Mouse (Mus musculus) liver, embryonic 15.5 days (tissue): Measurements from ENCODE around the gene Ccdc88c. TPM values are rescaled to one million over a fixed set of nuclear protein-coding genes. Genes with fewer than 3 reads are reported as not detected.

Experiments
- ATAC-seq: fragments of 200-750 bp; cut with Nextera tagmentation; 2 replicates; pipeline ENCODE4 v1.8.0; 2017; ENCODE audit warnings: moderate number of reproducible peaks, mild to moderate bottlenecking, moderate library complexity; ENCODE audit not compliant: insufficient read depth
- H3K27ac ChIP-seq: fragments of 300-500 bp; sonication (generic); replicated peaks from 2 replicates; pipeline ENCODE4 v1.5.1; 2015; ENCODE audit warnings: mild to moderate bottlenecking, inconsistent platforms
- H3K27me3 ChIP-seq: fragments of 300-500 bp; sonication (generic); 2 replicates; pipeline ENCODE4 v1.6.1; 2015; ENCODE audit warnings: mild to moderate bottlenecking, inconsistent platforms
- H3K36me3 ChIP-seq: fragments of 300-500 bp; sonication (generic); replicated peaks from 2 replicates; pipeline ENCODE4 v1.6.1; 2015; ENCODE audit warnings: moderate library complexity, mild to moderate bottlenecking, inconsistent platforms
- H3K4me1 ChIP-seq: fragments of 300-500 bp; sonication (generic); replicated peaks from 2 replicates; pipeline ENCODE4 v1.6.1; 2015; ENCODE audit warnings: inconsistent platforms
- H3K4me2 ChIP-seq: fragments of 300-500 bp; sonication (generic); 2 replicates; pipeline ENCODE4 v1.6.1; 2015; ENCODE audit warnings: moderate library complexity, mild to moderate bottlenecking, inconsistent platforms
- H3K4me3 ChIP-seq: fragments of 300-500 bp; sonication (generic); replicated peaks from 2 replicates; pipeline ENCODE4 v1.5.1; 2015; ENCODE audit warnings: mild to moderate bottlenecking, inconsistent platforms
- H3K9ac ChIP-seq: fragments of 300-500 bp; sonication (generic); 2 replicates; pipeline ENCODE4 v1.6.1; 2015; ENCODE audit warnings: moderate library complexity, mild to moderate bottlenecking, inconsistent platforms
- H3K9me3 ChIP-seq: fragments of 300-500 bp; sonication (generic); replicated peaks from 2 replicates; pipeline ENCODE4 v1.6.1; 2016; ENCODE audit warnings: inconsistent platforms
- WGBS: fragments of 180-500 bp; shearing (Covaris S2); methylation state at CpG from one replicate; pipeline ENCODE4 v1.1.7; 2015; ENCODE audit warnings: mixed read lengths; ENCODE audit not compliant: insufficient replicate concordance; 5-methylcytosine and 5-hydroxymethylcytosine counted together
- polyA plus RNA-seq: library from polyadenylated mRNA; unstranded; fragments of >200 nt; fragmentation: Nextera tagmentation; extraction: Ambion mirVana; gene quantifications from 2 replicates; pipeline ENCODE4 v1.2.1, GENCODE M21; 2015

Ccdc88c gene
- polyA plus RNA-seq, 1 experiment from 2014 or later = 5.5 TPM

GRCm38 (mm10) chr12:100897736-100898650, 130.9 kb downstream of the Ccdc88c start:
- no peak overlapping the region for H3K9ac ChIP-seq
- H3K36me3 ChIP-seq = no peaks in the 10 kb centered on the region
- no peak overlapping the region for H3K4me2 ChIP-seq
- H3K4me1 ChIP-seq = no peaks in the 10 kb centered on the region
- no peak overlapping the region for H3K4me3 ChIP-seq
- ATAC-seq = no peak
- WGBS = 32% methylated on average over 12 of the region's 12 CpGs
- H3K27ac ChIP-seq = no peak overlapping the region
- H3K9me3 ChIP-seq = no peaks in the 10 kb centered on the region
- peaks cover 60% of the 10 kb centered on the region for H3K27me3 ChIP-seq

- H3K9me3 ChIP-seq = no peaks in the 10 kb centered on the region
- 24% methylated on average over 3 of the region's 3 CpGs for WGBS
- ATAC-seq = no peak
- no peak overlapping the region for H3K27ac ChIP-seq
- H3K4me2 ChIP-seq = no peak overlapping the region
- H3K4me1 ChIP-seq = no peaks in the 10 kb centered on the region
- H3K27me3 ChIP-seq = peaks cover 55% of the 10 kb centered on the region
- H3K36me3 ChIP-seq = no peaks in the 10 kb centered on the region
- no peak overlapping the region for H3K4me3 ChIP-seq
- H3K9ac ChIP-seq = no peak overlapping the region
Observed at GRCm38 (mm10) chr12:100896661-100897060, 132.2 kb downstream of the Ccdc88c start.

- no peak for ATAC-seq
Observed at GRCm38 (mm10) chr12:100895504-100895903, 133.4 kb downstream of the Ccdc88c start.

GRCm38 (mm10) chr12:100890548-100890947, 138.3 kb downstream of the Ccdc88c start:
- Histone ChIP-seq H3K4me2 (no peak overlapping the region), H3K4me1 (no peaks in the 10 kb centered on the region), H3K4me3 (no peak overlapping the region), H3K36me3 (no peaks in the 10 kb centered on the region), H3K27ac (no peak overlapping the region), H3K9ac (no peak overlapping the region), H3K27me3 (peaks cover 4% of the 10 kb centered on the region; the same call in 1 of the 2 replicates), H3K9me3 (no peaks in the 10 kb centered on the region)
- ATAC-seq = no peak
- WGBS = 39% methylated on average over 3 of the region's 3 CpGs

More at GRCm38 (mm10) chr12:100895504-100895903, 133.4 kb downstream of the Ccdc88c start:
- H3K27me3 ChIP-seq = peaks cover 43% of the 10 kb centered on the region
- H3K9ac ChIP-seq = no peak overlapping the region
- H3K36me3 ChIP-seq = no peaks in the 10 kb centered on the region
- WGBS = 0% methylated on average over 2 of the region's 2 CpGs
- H3K27ac ChIP-seq = no peak overlapping the region
- no peaks in the 10 kb centered on the region for H3K9me3 ChIP-seq
- no peak overlapping the region for H3K4me3 ChIP-seq
- no peaks in the 10 kb centered on the region for H3K4me1 ChIP-seq
- no peak overlapping the region for H3K4me2 ChIP-seq

- H3K9me3 ChIP-seq = no peaks in the 10 kb centered on the region
- ATAC-seq = no peak
- H3K36me3 ChIP-seq = no peaks in the 10 kb centered on the region
- H3K27ac ChIP-seq = no peak overlapping the region
- H3K4me3 ChIP-seq = no peak overlapping the region
- H3K9ac ChIP-seq = no peak overlapping the region
- no peak overlapping the region for H3K4me2 ChIP-seq
- peaks cover 4% of the 10 kb centered on the region; the same call in 1 of the 2 replicates for H3K27me3 ChIP-seq
- H3K4me1 ChIP-seq = no peaks in the 10 kb centered on the region
- 29% methylated on average over 12 of the region's 12 CpGs for WGBS
Observed at GRCm38 (mm10) chr12:100887801-100888258, 141.0 kb downstream of the Ccdc88c start.

GRCm38 (mm10) chr12:100886877-100887276, 142.0 kb downstream of the Ccdc88c start:
- no peak overlapping the region for H3K4me3 ChIP-seq
- H3K36me3 ChIP-seq = no peaks in the 10 kb centered on the region
- no peaks in the 10 kb centered on the region for H3K4me1 ChIP-seq
- no peak overlapping the region for H3K27ac ChIP-seq
- peaks cover 4% of the 10 kb centered on the region; the same call in 1 of the 2 replicates for H3K27me3 ChIP-seq
- H3K9me3 ChIP-seq = no peaks in the 10 kb centered on the region
- no peak overlapping the region for H3K4me2 ChIP-seq
- WGBS = 62% methylated on average over 4 of the region's 4 CpGs
- no peak for ATAC-seq
- H3K9ac ChIP-seq = no peak overlapping the region

- Histone ChIP-seq H3K9me3 (no peaks in the 10 kb centered on the region), H3K27me3 (peaks cover 4% of the 10 kb centered on the region; the same call in 1 of the 2 replicates), H3K4me3 (no peak overlapping the region), H3K9ac (no peak overlapping the region), H3K36me3 (no peaks in the 10 kb centered on the region), H3K4me1 (no peaks in the 10 kb centered on the region), H3K27ac (no peak overlapping the region), H3K4me2 (no peak overlapping the region)
- no peak for ATAC-seq
- WGBS = 51% methylated on average over 3 of the region's 3 CpGs
Observed at GRCm38 (mm10) chr12:100885585-100885984, 143.3 kb downstream of the Ccdc88c start.

- no peak overlapping the region for H3K9ac ChIP-seq
- 23% methylated on average over 7 of the region's 7 CpGs for WGBS
- H3K9me3 ChIP-seq = no peaks in the 10 kb centered on the region
- H3K4me3 ChIP-seq = no peak overlapping the region
- H3K27me3 ChIP-seq = peaks cover 4% of the 10 kb centered on the region; the same call in 1 of the 2 replicates
- H3K4me2 ChIP-seq = no peak overlapping the region
- H3K4me1 ChIP-seq = no peaks in the 10 kb centered on the region
- no peak for ATAC-seq
- no peak overlapping the region for H3K27ac ChIP-seq
- H3K36me3 ChIP-seq = no peaks in the 10 kb centered on the region
Observed at GRCm38 (mm10) chr12:100883168-100883567, 145.7 kb downstream of the Ccdc88c start.

GRCm38 (mm10) chr12:100878556-100878955, 150.3 kb downstream of the Ccdc88c start:
- Histone ChIP-seq H3K4me1 (no peaks in the 10 kb centered on the region), H3K9ac (no peak overlapping the region), H3K4me2 (no peak overlapping the region), H3K4me3 (no peak overlapping the region), H3K27me3 (no peaks in the 10 kb centered on the region), H3K27ac (no peak overlapping the region), H3K36me3 (no peaks in the 10 kb centered on the region), H3K9me3 (no peaks in the 10 kb centered on the region)
- ATAC-seq = no peak
- WGBS = 75% methylated on average over 16 of the region's 16 CpGs

- Histone ChIP-seq H3K9me3 (no peaks in the 10 kb centered on the region), H3K4me2 (no peak overlapping the region), H3K27ac (no peak overlapping the region), H3K27me3 (no peaks in the 10 kb centered on the region), H3K4me1 (no peaks in the 10 kb centered on the region), H3K9ac (no peak overlapping the region), H3K4me3 (no peak overlapping the region), H3K36me3 (no peaks in the 10 kb centered on the region)
- ATAC-seq = no peak
- WGBS = 47% methylated on average over 6 of the region's 6 CpGs
Observed at GRCm38 (mm10) chr12:100877936-100878335, 150.9 kb downstream of the Ccdc88c start.

GRCm38 (mm10) chr12:100875960-100876359, 152.9 kb downstream of the Ccdc88c start:
- 54% methylated on average over 4 of the region's 6 CpGs for WGBS
- no peaks in the 10 kb centered on the region for H3K36me3 ChIP-seq

More at GRCm38 (mm10) chr12:100875960-100876359, 152.9 kb downstream of the Ccdc88c start:
- Histone ChIP-seq H3K9ac (no peak overlapping the region), H3K27ac (no peak overlapping the region), H3K9me3 (no peaks in the 10 kb centered on the region), H3K4me3 (no peak overlapping the region), H3K27me3 (no peaks in the 10 kb centered on the region), H3K4me1 (no peaks in the 10 kb centered on the region), H3K4me2 (no peak overlapping the region)
- no peak for ATAC-seq
